In the genomic region with DNA sequence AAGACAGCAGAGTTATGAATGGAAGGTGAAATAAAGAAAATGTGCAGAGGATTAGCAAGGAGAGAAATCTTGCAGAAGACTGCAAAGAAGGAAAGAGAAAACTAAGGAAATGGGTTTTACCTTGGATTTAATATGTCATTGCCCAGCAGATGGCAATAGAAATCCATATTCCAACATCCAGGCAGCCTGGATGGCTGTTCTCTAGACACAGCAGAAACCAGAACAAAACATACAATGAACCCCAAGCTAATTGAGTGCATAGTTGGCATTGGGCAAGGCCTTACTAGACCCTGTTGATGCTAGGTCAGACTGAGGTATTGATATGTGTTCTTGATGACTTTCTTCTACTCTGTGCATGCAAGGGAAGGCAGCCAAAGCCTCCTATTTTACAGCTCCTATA, we compare ENCODE assay signal across 9 mouse cellular contexts. TPM values are rescaled to one million over a fixed set of nuclear protein-coding genes. Genes with fewer than 3 reads are reported as not detected.
DNase-seq lines count a peak whose midpoint lies in the region; ATAC-seq and TF ChIP-seq lines count a peak whose summit lies in the region.
"Had no signal": no experiment of that assay in that cellular context is flagged by ENCODE, and none has a peak within 500 bp of the region (broad histone marks: within the 10 kb centered on the region; RNA-seq: fewer than 3 reads in every experiment).

No protein-coding gene starts in this region.

- H3K36me3 ChIP-seq in heart, adult 2 months (ENCODE audit: control insufficient read depth, insufficient read depth, low read length): no peaks in the 10 kb centered on the region

- no peak overlapping the region for H3K27ac ChIP-seq in heart, adult 2 months
- H3K27ac ChIP-seq: macrophage had no signal

- H3K9ac ChIP-seq in heart, adult 2 months (ENCODE audit: low read depth, low read length): no peak overlapping the region

- peak; percentile 66 for TF ChIP-seq CTCF in heart, adult 2 months (IDR thresholded peaks at IDR 0.05)
- TF ChIP-seq CTCF in brain, embryonic 14.5 days (IDR thresholded peaks at IDR 0.05; ENCODE audit: borderline replicate concordance, extremely low read depth, insufficient read depth, insufficient read length): peak; percentile 35; the same call in 1 of the 2 replicates

- no peak overlapping the region for H3K4me3 ChIP-seq in heart, adult 2 months

- TF ChIP-seq EP300 in heart, adult 2 months (IDR thresholded peaks at IDR 0.05; ENCODE audit: insufficient read depth, low read depth, low read length): no peak

- no peak for TF ChIP-seq POLR2A in heart, adult 2 months (IDR thresholded peaks at IDR 0.05; ENCODE audit: insufficient read depth, low read depth, low read length)
- no peak for TF ChIP-seq POLR2A in brain, embryonic 14.5 days (IDR thresholded peaks at IDR 0.05; ENCODE audit: borderline replicate concordance, extremely low read depth, insufficient read depth, insufficient read length, poor library complexity, severe bottlenecking)

- H3K4me1 ChIP-seq in heart, adult 2 months (ENCODE audit: control insufficient read depth, insufficient read depth, low read length): no peaks in the 10 kb centered on the region

- H3K79me2 ChIP-seq in heart, adult 2 months (replicated peaks; ENCODE audit: control insufficient read depth, insufficient read depth, low read length): no peaks in the 10 kb centered on the region

- intact Hi-C loops in heart, adult 2 months (cut with DNase I): loop anchor here (10.0 kb wide), 1 partner anchor 315 kb away; no protein-coding TSS in a partner anchor

- no peak for ATAC-seq in granulocyte monocyte progenitor cell, adult 5-6 weeks (replicated peaks; ENCODE audit: poor library complexity, severe bottlenecking)

- H3K27me3 ChIP-seq in heart, adult 2 months (ENCODE audit: control insufficient read depth, insufficient read depth, low read length): no peaks in the 10 kb centered on the region

- no peak for DNase-seq in heart, adult 2 months
- DNase-seq in heart, adult 9 months (ENCODE audit: low spot score in 2 of 2): no peak
- peak; percentile 38 for DNase-seq in 416B (ENCODE audit: low read depth)
- peak; percentile 74 for DNase-seq in brain, embryonic 14.5 days (ENCODE audit: low read depth)
- DNase-seq in layer of hippocampus, adult 11-12 months (ENCODE audit: low spot score): peak; percentile 27
- peak; percentile 14 for DNase-seq in retina, postnatal 7 days (ENCODE audit: low read depth, low spot score)
- DNase-seq in cerebellum, adult 9-10 months: no peak

RNA-seq across cellular contexts. Expression of a gene that starts 43.0 kb away (rescaled TPM):
- 10 to 100 TPM; 23.3 to 25.8 TPM for total RNA-seq in heart, adult 2 months (2021)
- polyA plus RNA-seq in heart, adult 2 months (2012; rRNA removed): 18.4 and 24.1 TPM in 2 replicates
- 2.3 and 3.2 TPM in 2 replicates for polyA plus RNA-seq in brain, embryonic 14.5 days (2012; rRNA removed)
- total RNA-seq in granulocyte monocyte progenitor cell, adult 5-6 weeks (2014; fragmentation: Nextera tagmentation): 0.11 TPM in 1 of 2 replicates, not detected in the other
- total RNA-seq in granulocyte monocyte progenitor cell, adult 5-6 weeks (2017): 0.15 and 1.9 TPM in 2 replicates

RNA-seq across cellular contexts. Expression of a gene that starts 58.8 kb away (rescaled TPM):
- 10 to 100 TPM; 17.3 to 19.9 TPM for total RNA-seq in heart, adult 2 months (2021)
- 10.4 and 13.6 TPM in 2 replicates for polyA plus RNA-seq in heart, adult 2 months (2012; rRNA removed)
- 3.8 and 4.9 TPM in 2 replicates for polyA plus RNA-seq in brain, embryonic 14.5 days (2012; rRNA removed)
- total RNA-seq in granulocyte monocyte progenitor cell, adult 5-6 weeks (2014; fragmentation: Nextera tagmentation): 195 and 239 TPM in 2 replicates
- total RNA-seq in granulocyte monocyte progenitor cell, adult 5-6 weeks (2017): 534 and 546 TPM in 2 replicates

Comparison
In these comparisons a context has a peak if more than half of its experiments do, and no peak if none do; other contexts are left out.
1. DNase-seq: peak in 416B (single experiment), brain, embryonic 14.5 days (single experiment), layer of hippocampus, adult 11-12 months (single experiment) and retina, postnatal 7 days (single experiment); none in heart, adult 2 months (0 of 2), heart, adult 9 months (0 of 2) and cerebellum, adult 9-10 months (single experiment).
2. RNA of a gene that starts 43.0 kb away (total RNA-seq): 23.3 to 25.8 TPM in heart, adult 2 months; 0.11 to 1.9 TPM in granulocyte monocyte progenitor cell, adult 5-6 weeks; every median in the first group is over 4 times any median in the second.
3. RNA of a gene that starts 58.8 kb away (total RNA-seq): 195 to 546 TPM in granulocyte monocyte progenitor cell, adult 5-6 weeks; 17.3 to 19.9 TPM in heart, adult 2 months; every median in the first group is over 4 times any median in the second.